Mouse (Mus musculus): ENCODE results near the gene Htra3. TPM values are rescaled to one million over a fixed set of nuclear protein-coding genes. Genes with fewer than 3 reads are reported as not detected.

Gene Htra3
- polyA plus RNA-seq, 1 experiment from 2014 or later = 3.6 TPM

DNA sequence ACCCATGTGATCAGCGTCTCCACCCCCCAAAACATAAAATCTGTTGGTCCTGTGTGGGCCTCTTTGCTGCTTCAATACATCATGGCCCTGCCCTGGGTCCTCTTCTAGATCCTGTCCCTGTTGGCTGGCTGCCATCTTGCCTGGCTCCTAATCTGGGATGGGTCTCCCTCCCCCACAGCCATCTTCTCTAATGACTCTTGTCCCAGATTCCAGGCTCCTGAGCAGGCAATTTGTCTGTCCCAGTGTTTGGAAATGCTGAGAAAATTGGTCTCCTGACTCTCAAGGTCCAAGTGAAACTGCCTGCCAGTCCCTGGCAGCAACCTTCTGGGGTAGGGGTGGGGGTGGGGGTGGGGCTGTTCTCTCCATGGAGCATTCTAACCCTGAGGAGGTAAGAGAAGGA, 40.3 kb upstream of the Htra3 start:
- no peak for DNase-seq (ENCODE audit: low spot score)
- 92% methylated on average over 1 of the region's 1 CpGs for WGBS
- no peak overlapping the region for H3K27ac ChIP-seq (replicated peaks; ENCODE audit: low read depth, low read length)

DNA sequence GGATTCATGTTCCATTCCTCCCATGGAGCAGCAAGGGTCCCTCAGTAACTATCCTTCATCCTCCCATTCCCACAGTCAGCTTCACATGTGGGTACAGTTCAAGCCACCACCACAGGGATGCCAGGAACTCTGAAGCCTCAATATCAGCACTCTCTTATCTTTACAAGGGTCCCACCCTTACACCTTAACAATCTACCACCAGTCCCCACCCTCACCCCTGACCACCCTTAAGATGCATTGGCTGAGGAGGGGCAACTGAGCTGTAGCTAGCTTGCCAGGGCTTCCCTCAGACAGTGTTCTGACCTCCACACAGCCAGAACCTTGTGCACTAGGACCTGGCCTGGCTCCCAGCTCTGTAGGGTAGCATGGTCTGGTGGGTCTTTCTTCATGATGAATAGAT, 39.8 kb upstream of the Htra3 start:
- Histone ChIP-seq H3K36me3 (replicated peaks; ENCODE audit: control insufficient read depth, insufficient read depth, low read depth, low read length) (no peaks in the 10 kb centered on the region), H3K9ac (replicated peaks; ENCODE audit: low read length) (no peak overlapping the region), H3K9me3 (replicated peaks; ENCODE audit: control insufficient read depth, low read length) (no peaks in the 10 kb centered on the region), H3K4me3 (ENCODE audit: low read depth, low read length) (no peak overlapping the region), H3K27ac (replicated peaks; ENCODE audit: low read depth, low read length) (no peak overlapping the region), H3K4me1 (ENCODE audit: control insufficient read depth, insufficient read depth, low read length) (no peaks in the 10 kb centered on the region), H3K27me3 (ENCODE audit: control insufficient read depth, insufficient read depth, low read length) (no peaks in the 10 kb centered on the region), H3K4me2 (ENCODE audit: low read depth, low read length) (no peak overlapping the region)
- DNase-seq (ENCODE audit: low spot score) (no peak), ATAC-seq (replicated peaks; ENCODE audit: insufficient number of reproducible peaks, low FRiP score, low TSS enrichment, low read depth) (no peak)

More for the DNA sequence above, 40.3 kb upstream of the Htra3 start:
- H3K4me3 ChIP-seq (ENCODE audit: low read depth, low read length) = no peak overlapping the region
- no peaks in the 10 kb centered on the region for H3K36me3 ChIP-seq (replicated peaks; ENCODE audit: control insufficient read depth, insufficient read depth, low read depth, low read length)
- no peak overlapping the region for H3K4me2 ChIP-seq (ENCODE audit: low read depth, low read length)
- no peak for ATAC-seq (replicated peaks; ENCODE audit: insufficient number of reproducible peaks, low FRiP score, low TSS enrichment, low read depth)
- no peaks in the 10 kb centered on the region for H3K27me3 ChIP-seq (ENCODE audit: control insufficient read depth, insufficient read depth, low read length)
- no peak overlapping the region for H3K9ac ChIP-seq (replicated peaks; ENCODE audit: low read length)
- no peaks in the 10 kb centered on the region for H3K4me1 ChIP-seq (ENCODE audit: control insufficient read depth, insufficient read depth, low read length)
- no peaks in the 10 kb centered on the region for H3K9me3 ChIP-seq (replicated peaks; ENCODE audit: control insufficient read depth, low read length)

GRCm38 (mm10) chr5:35718817-35719216, 39.2 kb upstream of the Htra3 start:
- no peak overlapping the region for H3K27ac ChIP-seq (replicated peaks; ENCODE audit: low read depth, low read length)

DNA sequence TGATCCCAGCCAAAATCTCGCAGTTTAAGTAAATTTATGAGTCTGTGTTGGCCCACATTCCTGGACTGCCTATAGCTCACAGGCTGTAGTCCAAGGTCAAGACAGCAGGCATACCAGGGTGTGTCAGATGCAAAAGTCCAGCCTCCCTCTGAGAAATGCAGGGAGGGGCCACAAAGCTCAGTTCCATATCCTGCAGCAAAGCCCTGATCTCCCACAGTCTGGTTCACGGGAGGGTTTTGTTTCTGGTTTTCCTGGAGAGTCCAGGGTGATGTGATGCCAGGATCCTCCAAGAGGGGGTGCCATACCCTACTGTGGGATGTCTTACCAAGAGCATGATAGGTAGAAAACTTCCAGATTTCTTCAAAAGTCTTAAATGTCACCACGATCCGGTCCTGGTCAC, 38.4 kb upstream of the Htra3 start:
- Histone ChIP-seq H3K36me3 (replicated peaks; ENCODE audit: control insufficient read depth, insufficient read depth, low read depth, low read length) (no peaks in the 10 kb centered on the region), H3K27ac (replicated peaks; ENCODE audit: low read depth, low read length) (no peak overlapping the region), H3K9me3 (replicated peaks; ENCODE audit: control insufficient read depth, low read length) (no peaks in the 10 kb centered on the region), H3K9ac (replicated peaks; ENCODE audit: low read length) (no peak overlapping the region), H3K4me2 (ENCODE audit: low read depth, low read length) (no peak overlapping the region), H3K27me3 (ENCODE audit: control insufficient read depth, insufficient read depth, low read length) (no peaks in the 10 kb centered on the region), H3K4me3 (ENCODE audit: low read depth, low read length) (no peak overlapping the region), H3K4me1 (ENCODE audit: control insufficient read depth, insufficient read depth, low read length) (no peaks in the 10 kb centered on the region)
- DNase-seq (ENCODE audit: low spot score) (peak; percentile 52), ATAC-seq (replicated peaks; ENCODE audit: insufficient number of reproducible peaks, low FRiP score, low TSS enrichment, low read depth) (no peak)
- WGBS = 59% methylated on average over 4 of the region's 4 CpGs

More at GRCm38 (mm10) chr5:35718817-35719216, 39.2 kb upstream of the Htra3 start:
- no peak for DNase-seq (ENCODE audit: low spot score)
- no peak for ATAC-seq (replicated peaks; ENCODE audit: insufficient number of reproducible peaks, low FRiP score, low TSS enrichment, low read depth)
- Histone ChIP-seq H3K4me3 (ENCODE audit: low read depth, low read length) (no peak overlapping the region), H3K9me3 (replicated peaks; ENCODE audit: control insufficient read depth, low read length) (no peaks in the 10 kb centered on the region), H3K4me1 (ENCODE audit: control insufficient read depth, insufficient read depth, low read length) (no peaks in the 10 kb centered on the region), H3K9ac (replicated peaks; ENCODE audit: low read length) (no peak overlapping the region), H3K36me3 (replicated peaks; ENCODE audit: control insufficient read depth, insufficient read depth, low read depth, low read length) (no peaks in the 10 kb centered on the region), H3K27me3 (ENCODE audit: control insufficient read depth, insufficient read depth, low read length) (no peaks in the 10 kb centered on the region), H3K4me2 (ENCODE audit: low read depth, low read length) (no peak overlapping the region)
- 77% methylated on average over 11 of the region's 11 CpGs for WGBS

- Histone ChIP-seq H3K9ac (replicated peaks; ENCODE audit: low read length) (no peak overlapping the region), H3K4me3 (ENCODE audit: low read depth, low read length) (no peak overlapping the region), H3K27ac (replicated peaks; ENCODE audit: low read depth, low read length) (no peak overlapping the region), H3K36me3 (replicated peaks; ENCODE audit: control insufficient read depth, insufficient read depth, low read depth, low read length) (no peaks in the 10 kb centered on the region), H3K4me1 (ENCODE audit: control insufficient read depth, insufficient read depth, low read length) (no peaks in the 10 kb centered on the region), H3K27me3 (ENCODE audit: control insufficient read depth, insufficient read depth, low read length) (no peaks in the 10 kb centered on the region), H3K9me3 (replicated peaks; ENCODE audit: control insufficient read depth, low read length) (no peaks in the 10 kb centered on the region), H3K4me2 (ENCODE audit: low read depth, low read length) (no peak overlapping the region)
- no peak for DNase-seq (ENCODE audit: low spot score)
- 75% methylated on average over 5 of the region's 5 CpGs for WGBS
- no peak for ATAC-seq (replicated peaks; ENCODE audit: insufficient number of reproducible peaks, low FRiP score, low TSS enrichment, low read depth)
These were observed 37.9 kb upstream of the Htra3 start for GRCm38 (mm10) chr5:35717455-35717854.

GRCm38 (mm10) chr5:35713649-35714354, 34.2 kb upstream of the Htra3 start:
- H3K4me3 ChIP-seq (ENCODE audit: low read depth, low read length) = no peak overlapping the region
- H3K9me3 ChIP-seq (replicated peaks; ENCODE audit: control insufficient read depth, low read length) = no peaks in the 10 kb centered on the region
- ATAC-seq (replicated peaks; ENCODE audit: insufficient number of reproducible peaks, low FRiP score, low TSS enrichment, low read depth) = peak; percentile 85
- H3K27me3 ChIP-seq (ENCODE audit: control insufficient read depth, insufficient read depth, low read length) = no peaks in the 10 kb centered on the region
- H3K4me2 ChIP-seq (ENCODE audit: low read depth, low read length) = no peak overlapping the region
- H3K36me3 ChIP-seq (replicated peaks; ENCODE audit: control insufficient read depth, insufficient read depth, low read depth, low read length) = no peaks in the 10 kb centered on the region
- H3K27ac ChIP-seq (replicated peaks; ENCODE audit: low read depth, low read length) = no peak overlapping the region
- 49% methylated on average over 13 of the region's 13 CpGs for WGBS
- no peak overlapping the region for H3K9ac ChIP-seq (replicated peaks; ENCODE audit: low read length)
- peak; percentile 90 for DNase-seq (ENCODE audit: low spot score)
- H3K4me1 ChIP-seq (ENCODE audit: control insufficient read depth, insufficient read depth, low read length) = no peaks in the 10 kb centered on the region

GRCm38 (mm10) chr5:35712517-35712916, 32.9 kb upstream of the Htra3 start:
- WGBS = 66% methylated on average over 5 of the region's 5 CpGs
- Histone ChIP-seq H3K4me2 (ENCODE audit: low read depth, low read length) (no peak overlapping the region), H3K36me3 (replicated peaks; ENCODE audit: control insufficient read depth, insufficient read depth, low read depth, low read length) (no peaks in the 10 kb centered on the region), H3K27me3 (ENCODE audit: control insufficient read depth, insufficient read depth, low read length) (no peaks in the 10 kb centered on the region), H3K9me3 (replicated peaks; ENCODE audit: control insufficient read depth, low read length) (no peaks in the 10 kb centered on the region), H3K27ac (replicated peaks; ENCODE audit: low read depth, low read length) (no peak overlapping the region), H3K4me1 (ENCODE audit: control insufficient read depth, insufficient read depth, low read length) (no peaks in the 10 kb centered on the region), H3K4me3 (ENCODE audit: low read depth, low read length) (no peak overlapping the region), H3K9ac (replicated peaks; ENCODE audit: low read length) (no peak overlapping the region)
- ATAC-seq (replicated peaks; ENCODE audit: insufficient number of reproducible peaks, low FRiP score, low TSS enrichment, low read depth) (no peak), DNase-seq (ENCODE audit: low spot score) (no peak)

GRCm38 (mm10) chr5:35710931-35711330, 31.3 kb upstream of the Htra3 start:
- DNase-seq (ENCODE audit: low spot score) = no peak
- no peak overlapping the region for H3K4me3 ChIP-seq (ENCODE audit: low read depth, low read length)
- ATAC-seq (replicated peaks; ENCODE audit: insufficient number of reproducible peaks, low FRiP score, low TSS enrichment, low read depth) = no peak
- H3K27ac ChIP-seq (replicated peaks; ENCODE audit: low read depth, low read length) = no peak overlapping the region
- no peaks in the 10 kb centered on the region for H3K27me3 ChIP-seq (ENCODE audit: control insufficient read depth, insufficient read depth, low read length)
- H3K36me3 ChIP-seq (replicated peaks; ENCODE audit: control insufficient read depth, insufficient read depth, low read depth, low read length) = no peaks in the 10 kb centered on the region
- WGBS = 71% methylated on average over 3 of the region's 3 CpGs
- no peaks in the 10 kb centered on the region for H3K4me1 ChIP-seq (ENCODE audit: control insufficient read depth, insufficient read depth, low read length)
- H3K9me3 ChIP-seq (replicated peaks; ENCODE audit: control insufficient read depth, low read length) = no peaks in the 10 kb centered on the region
- no peak overlapping the region for H3K9ac ChIP-seq (replicated peaks; ENCODE audit: low read length)
- H3K4me2 ChIP-seq (ENCODE audit: low read depth, low read length) = no peak overlapping the region

Measured in embryonic facial prominence, embryonic 11.5 days (tissue).